Mouse (Mus musculus): Measurements from ENCODE around the gene Eps8. TPM values are rescaled to one million over a fixed set of nuclear protein-coding genes. Genes with fewer than 3 reads are reported as not detected.
"Not testable (repeated sequence)": the region's sequence is repeated elsewhere in the genome, so short reads cannot be mapped to it uniquely, and the experiment has no call there.

Gene Eps8
- polyA plus RNA-seq, 1 experiment, result 0.02 TPM

DNA sequence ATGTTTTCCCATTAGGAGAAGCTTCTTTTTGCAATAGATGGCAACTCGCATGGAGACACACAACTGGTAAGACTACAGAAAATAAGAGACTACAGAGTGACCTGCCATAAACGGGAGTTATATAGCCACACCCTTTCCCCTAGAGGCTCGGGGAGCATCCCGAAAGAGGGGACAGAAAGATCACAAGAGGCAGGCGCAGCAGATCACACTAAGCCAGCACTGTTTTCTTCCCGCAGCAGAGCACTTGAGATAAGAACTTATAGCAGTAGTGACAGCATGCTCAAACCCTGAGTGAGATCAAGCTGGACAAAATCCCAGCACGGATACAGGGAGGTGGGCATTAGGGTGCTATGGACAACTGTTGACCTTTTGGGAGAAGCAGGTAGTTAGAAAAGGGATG is 198.6 kb downstream of the Eps8 start:
- H3K27me3 ChIP-seq (ENCODE audit: control insufficient read depth), result no peaks in the 10 kb centered on the region
- H3K36me3 ChIP-seq (ENCODE audit: control insufficient read depth), result no peaks in the 10 kb centered on the region
- no peaks in the 10 kb centered on the region for H3K4me1 ChIP-seq (ENCODE audit: control insufficient read depth)
- no peaks in the 10 kb centered on the region for H3K9me3 ChIP-seq (ENCODE audit: control insufficient read depth, low read length)
- no peak for TF ChIP-seq TAL1 (IDR thresholded peaks at IDR 0.05; ENCODE audit: low read length)
- TF ChIP-seq GATA1 (IDR thresholded peaks at IDR 0.05; ENCODE audit: low read length), result no peak
- H3K4me3 ChIP-seq (replicated peaks), result no peak overlapping the region

DNA sequence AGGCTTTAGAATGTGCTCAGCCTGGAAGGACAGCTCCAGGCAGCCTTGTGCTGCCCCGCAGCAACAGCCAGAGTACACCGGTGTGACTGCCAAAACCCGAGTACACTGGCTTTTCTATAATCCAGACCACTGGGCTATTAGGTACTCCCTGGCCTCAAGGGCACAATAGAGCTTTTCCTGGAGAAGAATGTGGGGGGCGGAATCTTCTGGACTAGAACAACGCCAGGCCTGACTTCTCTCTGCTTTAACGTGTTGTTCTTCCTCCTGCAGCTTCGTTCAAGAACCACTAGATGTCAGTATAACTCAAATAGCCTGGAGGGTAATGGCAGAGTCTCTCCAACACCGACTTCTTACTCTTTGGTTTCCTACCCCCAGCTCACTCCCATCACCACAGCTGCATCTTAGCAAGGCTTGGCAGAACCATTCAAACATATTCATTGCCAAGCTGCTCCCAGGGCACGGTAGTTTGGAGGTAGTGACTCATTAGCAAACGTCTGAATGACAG is 199.1 kb downstream of the Eps8 start:
- no peak overlapping the region for H3K4me3 ChIP-seq (replicated peaks)
- no peaks in the 10 kb centered on the region for H3K27me3 ChIP-seq (ENCODE audit: control insufficient read depth)
- H3K36me3 ChIP-seq (ENCODE audit: control insufficient read depth), result no peaks in the 10 kb centered on the region
- H3K4me1 ChIP-seq (ENCODE audit: control insufficient read depth), result no peaks in the 10 kb centered on the region
- TF ChIP-seq TAL1 (IDR thresholded peaks at IDR 0.05; ENCODE audit: low read length) (no peak), GATA1 (IDR thresholded peaks at IDR 0.05; ENCODE audit: low read length) (no peak)
- H3K9me3 ChIP-seq (ENCODE audit: control insufficient read depth, low read length), result no peaks in the 10 kb centered on the region

GRCm38 (mm10) chr6:137446116-137446515 is 208.6 kb downstream of the Eps8 start:
- not testable (repeated sequence) for H3K9me3 ChIP-seq (ENCODE audit: control insufficient read depth, low read length); H3K4me1 ChIP-seq (ENCODE audit: control insufficient read depth); H3K27me3 ChIP-seq (ENCODE audit: control insufficient read depth); H3K36me3 ChIP-seq (ENCODE audit: control insufficient read depth); H3K4me3 ChIP-seq (replicated peaks)

- Histone ChIP-seq H3K9me3 (ENCODE audit: control insufficient read depth, low read length) (no peaks in the 10 kb centered on the region), H3K4me3 (replicated peaks) (no peak overlapping the region), H3K4me1 (ENCODE audit: control insufficient read depth) (no peaks in the 10 kb centered on the region), H3K36me3 (ENCODE audit: control insufficient read depth) (no peaks in the 10 kb centered on the region), H3K27me3 (ENCODE audit: control insufficient read depth) (no peaks in the 10 kb centered on the region)
- TF ChIP-seq GATA1 (IDR thresholded peaks at IDR 0.05; ENCODE audit: low read length) (no peak), TAL1 (IDR thresholded peaks at IDR 0.05; ENCODE audit: low read length) (no peak)
These were observed 211.6 kb downstream of the Eps8 start for GRCm38 (mm10) chr6:137443089-137443488.

DNA sequence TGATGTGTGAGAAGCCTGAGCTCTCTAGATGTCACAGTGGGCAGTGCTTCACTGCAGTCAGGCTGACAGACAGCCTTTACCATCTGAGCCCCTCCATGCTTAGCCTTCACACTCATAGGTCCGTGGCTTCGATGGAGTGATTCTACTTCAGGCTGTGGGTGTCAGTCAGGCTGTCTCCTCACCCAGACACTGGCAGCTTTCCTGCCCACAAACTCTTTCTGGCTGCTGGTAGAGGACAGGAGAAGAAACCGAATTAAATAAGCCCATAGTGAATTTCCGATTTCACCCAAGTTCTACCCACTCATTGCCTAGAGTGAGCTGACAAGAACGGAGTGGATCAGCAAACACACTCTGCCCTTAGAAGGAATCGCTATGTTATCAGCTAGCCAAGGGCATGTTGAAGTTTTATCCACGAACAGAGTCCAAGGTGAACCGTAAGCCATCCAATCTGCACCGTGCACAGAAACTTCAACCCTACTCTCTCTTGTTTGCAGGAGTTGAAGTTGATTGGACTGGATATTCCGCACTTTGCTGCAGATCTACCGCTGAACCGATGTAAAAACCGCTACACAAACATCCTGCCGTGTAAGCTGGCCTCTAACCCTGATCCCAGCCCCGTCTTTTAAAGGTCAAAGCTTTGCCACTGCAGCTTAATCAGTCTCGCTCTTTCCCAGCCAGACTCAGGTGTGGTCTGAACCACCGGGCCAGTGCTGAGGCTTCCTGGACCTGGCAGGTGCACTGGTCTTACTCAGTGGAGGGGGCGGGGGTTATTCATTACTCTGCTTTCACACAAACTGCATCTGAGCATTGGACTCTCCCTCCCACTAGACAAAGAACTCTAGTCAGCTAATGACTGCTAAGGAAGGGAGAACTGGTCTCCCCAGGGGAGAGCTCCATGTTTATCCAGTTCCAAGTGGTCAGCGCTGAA is 213.9 kb downstream of the Eps8 start:
- Histone ChIP-seq H3K36me3 (ENCODE audit: control insufficient read depth) (no peaks in the 10 kb centered on the region), H3K9me3 (ENCODE audit: control insufficient read depth, low read length) (no peaks in the 10 kb centered on the region), H3K4me1 (ENCODE audit: control insufficient read depth) (no peaks in the 10 kb centered on the region), H3K27me3 (ENCODE audit: control insufficient read depth) (no peaks in the 10 kb centered on the region), H3K4me3 (replicated peaks) (no peak overlapping the region)
- TF ChIP-seq GATA1 (IDR thresholded peaks at IDR 0.05; ENCODE audit: low read length), result no peak
- no peak for TF ChIP-seq TAL1 (IDR thresholded peaks at IDR 0.05; ENCODE audit: low read length)

GRCm38 (mm10) chr6:137437902-137438580 is 216.6 kb downstream of the Eps8 start:
- Histone ChIP-seq H3K4me3 (replicated peaks) (no peak overlapping the region), H3K27me3 (ENCODE audit: control insufficient read depth) (no peaks in the 10 kb centered on the region), H3K4me1 (ENCODE audit: control insufficient read depth) (no peaks in the 10 kb centered on the region), H3K36me3 (ENCODE audit: control insufficient read depth) (no peaks in the 10 kb centered on the region), H3K9me3 (ENCODE audit: control insufficient read depth, low read length) (no peaks in the 10 kb centered on the region)
- TF ChIP-seq GATA1 (IDR thresholded peaks at IDR 0.05; ENCODE audit: low read length), result no peak
- TF ChIP-seq TAL1 (IDR thresholded peaks at IDR 0.05; ENCODE audit: low read length), result no peak

DNA sequence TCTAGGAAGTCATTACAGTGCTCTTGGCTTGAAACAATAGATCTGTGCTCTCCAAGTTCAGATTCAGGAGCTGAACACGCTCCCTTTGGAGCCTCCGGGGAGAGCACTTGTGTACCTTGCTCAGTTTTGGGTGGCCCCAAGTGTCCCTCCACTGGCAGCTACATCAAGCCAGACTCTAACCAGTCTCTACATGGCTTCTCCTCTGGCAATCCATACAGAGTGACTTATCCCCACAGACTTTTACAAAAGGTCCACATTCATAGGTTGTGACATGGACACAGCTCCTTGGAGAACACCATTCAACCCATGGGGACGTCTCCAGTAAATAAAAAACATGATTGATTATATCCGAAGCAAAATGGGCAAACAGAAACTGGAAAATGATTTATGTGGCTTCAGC is 217.2 kb downstream of the Eps8 start:
- no peaks in the 10 kb centered on the region for H3K36me3 ChIP-seq (ENCODE audit: control insufficient read depth)
- TF ChIP-seq GATA1 (IDR thresholded peaks at IDR 0.05; ENCODE audit: low read length) (no peak), TAL1 (IDR thresholded peaks at IDR 0.05; ENCODE audit: low read length) (no peak)
- H3K9me3 ChIP-seq (ENCODE audit: control insufficient read depth, low read length), result no peaks in the 10 kb centered on the region
- no peaks in the 10 kb centered on the region for H3K27me3 ChIP-seq (ENCODE audit: control insufficient read depth)
- H3K4me3 ChIP-seq (replicated peaks), result no peak overlapping the region
- H3K4me1 ChIP-seq (ENCODE audit: control insufficient read depth), result no peaks in the 10 kb centered on the region

DNA sequence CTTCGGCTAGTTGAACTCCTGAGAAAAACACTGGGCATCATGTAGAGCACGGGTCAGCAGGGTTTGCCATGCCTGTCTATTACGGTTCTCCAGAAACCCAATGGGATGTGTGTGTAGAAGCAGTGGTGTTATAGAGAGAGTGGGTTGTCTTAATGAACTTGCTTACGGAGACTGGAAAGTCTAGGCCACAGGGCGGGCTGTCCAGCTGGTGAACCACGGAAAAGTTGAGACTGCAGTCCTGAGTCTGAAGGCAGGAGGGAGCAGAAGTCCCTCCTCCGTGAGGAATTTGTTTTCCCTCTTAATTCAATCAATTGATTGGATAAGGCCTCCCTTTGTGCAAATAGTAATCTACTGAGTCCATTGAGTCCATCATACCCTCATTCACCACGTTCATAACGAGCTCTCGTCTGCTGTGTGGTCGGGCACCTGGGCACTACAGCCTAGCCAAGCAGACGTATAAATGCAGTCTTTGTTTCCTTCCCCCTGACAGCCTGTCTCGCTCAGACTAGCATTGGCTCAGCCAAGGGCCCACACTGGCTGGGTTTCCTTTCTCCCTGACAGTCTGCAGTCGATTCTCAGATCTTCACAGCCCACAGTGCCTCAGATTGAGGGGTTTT is 221.0 kb downstream of the Eps8 start:
- H3K4me3 ChIP-seq (replicated peaks), result no peak overlapping the region
- no peaks in the 10 kb centered on the region for H3K27me3 ChIP-seq (ENCODE audit: control insufficient read depth)
- no peaks in the 10 kb centered on the region for H3K36me3 ChIP-seq (ENCODE audit: control insufficient read depth)
- no peaks in the 10 kb centered on the region for H3K4me1 ChIP-seq (ENCODE audit: control insufficient read depth)
- H3K9me3 ChIP-seq (ENCODE audit: control insufficient read depth, low read length), result no peaks in the 10 kb centered on the region; the same call in 1 of the 2 replicates
- no peak for TF ChIP-seq GATA1 (IDR thresholded peaks at IDR 0.05; ENCODE audit: low read length)
- no peak for TF ChIP-seq TAL1 (IDR thresholded peaks at IDR 0.05; ENCODE audit: low read length)

Other genes with a start within 250 kb of the Eps8 start
- 1.4 and 1.6 TPM in 2 replicates for gene Strap, start 80.2 kb upstream of the Eps8 start, polyA plus RNA-seq (2012)
- 1.2 and 2.0 TPM in 2 replicates for gene Dera, start 99.7 kb upstream of the Eps8 start, polyA plus RNA-seq (2012)